Mouse (Mus musculus) c-Kit-positive CD71-positive TER-119-negative erythroid progenitor cells, embryonic 14.5 days (primary cell): ENCODE results near the gene Vdr.

Experiments used
- DNase-seq: peaks from one replicate; pipeline ENCODE4 v3.0.0-alpha.2; 2013; ENCODE audit warnings: low read depth

Gene Vdr

GRCm38 (mm10) chr15:97828221-97828842 is 82.1 kb downstream of the Vdr start:
- DNase-seq, result no peak

DNA sequence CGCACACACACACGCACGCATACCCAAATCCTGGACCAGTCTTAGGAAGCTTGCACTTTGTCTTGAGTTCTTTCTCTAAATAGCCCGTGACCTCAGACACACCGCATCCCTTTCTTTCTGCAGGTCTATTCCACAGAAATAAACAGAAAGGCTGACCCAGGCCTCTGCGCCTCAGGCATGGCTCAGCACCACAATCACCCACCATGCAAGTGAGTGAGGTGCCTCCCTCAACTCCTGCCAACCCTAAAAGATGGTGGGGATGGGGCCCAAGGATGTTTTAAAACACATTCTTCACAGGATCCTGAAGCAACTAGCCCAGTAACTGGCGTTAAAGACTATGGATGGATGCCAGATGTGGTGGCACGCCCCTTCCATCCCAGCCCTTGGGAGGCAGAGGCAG is 83.0 kb downstream of the Vdr start:
- no peak for DNase-seq

GRCm38 (mm10) chr15:97826588-97827261 is 83.7 kb downstream of the Vdr start:
- no peak for DNase-seq

GRCm38 (mm10) chr15:97825941-97826587 is 84.4 kb downstream of the Vdr start:
- no peak for DNase-seq

DNA sequence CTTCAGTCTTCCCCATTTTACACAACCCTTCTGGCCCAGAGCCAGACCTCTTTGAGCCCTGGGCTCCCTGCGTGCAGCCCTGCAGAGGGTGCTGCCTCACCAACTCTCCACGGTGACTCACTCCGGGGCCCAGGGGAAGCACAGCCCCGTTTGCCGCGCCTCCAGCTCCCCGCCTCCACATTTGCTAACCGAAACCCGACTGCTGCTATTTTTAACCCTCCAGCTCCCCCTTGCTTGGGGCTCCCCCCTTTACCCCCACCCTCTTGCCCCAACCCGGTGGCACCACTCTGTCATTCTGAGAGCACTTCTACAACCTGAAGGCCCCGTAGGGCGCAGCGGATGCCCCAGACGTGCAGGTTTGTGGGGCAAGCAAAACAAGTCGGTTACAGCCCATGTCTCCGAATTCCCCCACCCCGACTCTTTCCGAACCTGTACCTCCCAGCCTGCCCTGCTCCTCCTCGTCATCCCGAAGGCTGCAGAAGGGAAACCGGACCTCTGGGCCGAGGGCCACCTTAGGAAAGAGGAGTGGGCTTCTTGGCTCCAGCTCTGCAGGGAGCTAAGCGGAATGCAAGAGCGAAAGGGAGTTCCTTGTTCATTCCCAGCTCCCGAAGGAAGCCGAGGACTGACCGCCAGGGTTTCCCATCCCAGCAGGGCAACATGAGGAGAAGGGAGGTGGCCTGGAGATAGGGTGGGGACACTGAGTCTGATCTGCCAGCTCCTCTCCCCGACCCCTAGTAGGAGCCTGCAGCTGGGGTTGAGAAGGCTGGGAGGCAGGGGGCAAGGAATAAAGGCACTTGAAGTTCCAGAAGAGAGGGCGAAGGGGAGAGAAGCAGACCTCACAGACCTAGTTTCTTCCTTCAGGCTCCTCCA is 85.1 kb downstream of the Vdr start:
- peak; percentile 85 for DNase-seq

GRCm38 (mm10) chr15:97824042-97824441 is 86.4 kb downstream of the Vdr start:
- no peak for DNase-seq

- DNase-seq, result no peak
Observed at GRCm38 (mm10) chr15:97823479-97823878, 87.0 kb downstream of the Vdr start.

DNA sequence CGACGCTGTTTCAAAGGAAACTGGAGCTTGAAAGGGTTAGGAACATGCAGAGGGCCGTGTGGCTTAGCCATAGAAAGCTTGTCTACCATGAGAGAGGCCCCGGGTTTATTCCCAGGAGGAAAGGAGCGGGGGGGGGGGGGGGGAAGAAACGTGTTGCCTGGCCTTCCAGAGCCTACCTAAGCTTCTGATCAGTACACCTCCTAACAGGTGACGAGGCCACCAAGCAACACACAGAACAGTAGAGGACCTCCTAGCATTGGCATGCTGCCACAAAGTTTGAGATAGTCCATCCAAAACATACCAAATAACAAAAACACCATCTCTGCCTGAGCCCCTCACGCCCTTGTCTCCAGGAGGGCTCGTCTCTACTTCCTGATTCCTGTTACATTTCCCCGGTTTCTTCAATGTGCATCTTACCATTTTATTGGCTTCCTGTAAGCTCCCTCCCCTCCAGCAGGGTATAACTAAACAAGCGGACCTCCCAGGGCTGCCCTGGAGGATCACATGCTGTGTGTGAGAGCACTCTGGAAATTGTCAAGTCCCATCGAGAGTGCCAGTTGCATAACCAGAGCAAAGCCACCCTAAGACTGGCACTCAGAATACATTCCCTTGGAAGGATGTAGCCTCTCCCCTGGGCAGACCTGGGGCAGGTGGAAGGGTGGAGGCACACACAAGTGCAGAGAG is 87.7 kb downstream of the Vdr start:
- no peak for DNase-seq

GRCm38 (mm10) chr15:97821983-97822363 is 88.5 kb downstream of the Vdr start:
- no peak for DNase-seq

- DNase-seq, result no peak
Observed at GRCm38 (mm10) chr15:97821321-97821982, 89.0 kb downstream of the Vdr start.

- DNase-seq, result no peak
Observed at GRCm38 (mm10) chr15:97819937-97820336, 90.5 kb downstream of the Vdr start.

GRCm38 (mm10) chr15:97816199-97816994 is 94.0 kb downstream of the Vdr start:
- no peak for DNase-seq

DNA sequence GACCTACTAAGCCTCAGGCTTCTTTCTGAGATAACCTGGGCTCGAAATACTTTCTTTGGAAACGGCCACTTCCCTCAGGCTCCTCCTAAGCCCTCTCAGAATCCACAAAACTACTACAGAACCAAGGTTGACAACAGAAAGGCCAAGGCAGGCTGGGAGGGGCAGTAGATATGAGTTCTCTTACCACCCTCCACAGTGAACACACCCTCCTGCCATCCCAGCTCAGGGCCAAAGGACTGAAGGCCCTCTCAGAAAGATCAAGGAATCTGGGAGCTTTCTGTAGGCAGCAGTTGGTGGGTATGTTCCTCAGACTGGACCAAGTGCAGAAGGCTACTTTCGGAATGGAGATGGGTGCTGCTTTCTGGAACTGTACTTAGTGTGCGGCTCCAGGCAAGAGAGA is 95.2 kb downstream of the Vdr start:
- DNase-seq, result no peak

- no peak for DNase-seq
Observed at GRCm38 (mm10) chr15:97814703-97815102, 95.7 kb downstream of the Vdr start.

DNA sequence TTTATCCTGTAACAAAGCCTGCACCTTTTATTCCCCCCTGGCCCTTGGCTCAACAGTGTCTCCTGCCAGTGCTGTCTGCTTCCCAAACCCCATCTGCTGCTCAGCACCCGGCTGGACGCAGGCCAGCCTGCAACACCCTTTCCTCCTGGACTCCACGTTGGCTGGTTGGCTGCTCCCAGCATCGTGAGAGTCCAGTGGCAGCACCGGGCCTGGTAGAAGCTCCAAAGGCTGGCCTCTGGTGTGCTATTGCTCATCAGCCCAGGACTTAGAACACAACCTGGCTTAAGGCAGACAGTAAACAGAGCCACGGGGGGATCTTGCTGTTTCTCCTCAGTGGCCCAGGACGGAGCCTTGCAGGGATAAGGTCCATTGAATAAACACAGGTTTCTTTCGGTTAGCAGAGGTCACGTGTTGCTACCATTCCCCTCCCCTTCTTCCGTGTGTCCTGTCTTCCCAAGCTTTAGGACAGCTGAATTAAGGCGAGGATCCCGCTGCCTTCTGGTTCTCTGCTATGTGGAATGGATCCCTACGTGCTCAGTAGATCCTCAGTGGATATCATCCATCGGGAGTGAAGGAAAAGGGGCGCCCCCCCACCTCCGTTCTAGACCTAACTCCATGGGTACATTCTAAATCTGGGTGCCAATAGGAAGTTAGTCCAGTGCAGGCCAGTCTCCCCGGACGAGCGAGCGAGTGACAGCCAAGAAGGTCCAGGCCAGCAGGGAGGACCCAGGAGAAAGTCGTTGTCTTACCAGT is 96.8 kb downstream of the Vdr start:
- DNase-seq, result no peak

DNA sequence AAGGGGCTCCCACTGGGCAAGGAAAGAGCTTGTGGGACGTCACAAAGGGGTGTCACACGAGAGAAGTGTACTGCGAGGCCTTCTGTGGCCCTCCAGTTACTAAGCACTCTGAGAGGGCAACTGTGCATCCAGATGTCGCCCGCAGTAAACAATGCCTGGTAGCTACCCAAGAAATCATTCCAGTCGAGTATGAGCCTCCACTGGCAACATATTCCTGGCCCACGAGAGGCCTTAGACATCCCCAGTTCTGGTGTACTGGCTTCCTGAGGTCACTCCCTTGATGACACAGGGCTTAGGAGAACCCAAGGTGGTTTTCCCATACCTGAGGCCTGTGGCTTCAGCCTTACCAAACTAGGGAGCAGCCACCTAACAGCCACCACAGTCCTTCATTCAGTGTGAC is 97.6 kb downstream of the Vdr start:
- DNase-seq, result no peak

- DNase-seq, result no peak
Observed at GRCm38 (mm10) chr15:97812126-97812525, 98.3 kb downstream of the Vdr start.

DNA sequence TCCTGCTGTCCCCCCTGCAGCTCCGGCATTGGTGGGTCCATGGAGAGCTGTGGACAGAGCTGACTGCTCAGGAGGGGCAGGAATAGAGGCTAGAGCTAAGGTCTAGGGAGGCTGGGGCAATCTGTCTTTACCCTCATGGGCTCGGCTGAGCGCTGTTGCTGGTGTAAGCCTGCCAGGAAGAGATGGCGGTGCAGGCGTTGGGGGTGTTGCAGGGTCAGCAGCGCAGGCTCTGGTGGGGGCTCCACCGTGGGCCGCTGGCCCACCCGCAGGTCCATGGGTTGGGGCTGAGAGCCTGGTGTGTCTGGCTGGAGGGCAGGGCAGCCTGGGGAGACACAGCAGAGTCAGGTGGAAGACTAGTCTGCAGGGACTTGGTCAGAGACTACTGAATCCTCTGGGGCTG is 99.1 kb downstream of the Vdr start:
- no peak for DNase-seq

- DNase-seq, result no peak
Observed at GRCm38 (mm10) chr15:97810399-97810798, 100.0 kb downstream of the Vdr start.

- no peak for DNase-seq
Observed at GRCm38 (mm10) chr15:97809942-97810341, 100.5 kb downstream of the Vdr start.
